Mouse (Mus musculus) intestine, postnatal 0 days (tissue): ENCODE results near the gene Ephb1. TPM values are rescaled to one million over a fixed set of nuclear protein-coding genes. Genes with fewer than 3 reads are reported as not detected.

Source experiments
- ATAC-seq: fragments of 200-750 bp; cut with Nextera tagmentation; 2 replicates; pipeline ENCODE4 v1.8.0; 2017; ENCODE audit warnings: mild to moderate bottlenecking, moderate TSS enrichment, moderate library complexity
- H3K27ac ChIP-seq: fragments of 300-500 bp; sonication (generic); 2 replicates; pipeline ENCODE4 v1.5.1; 2014; ENCODE audit warnings: mild to moderate bottlenecking, low read depth, low read length, moderate library complexity
- H3K27me3 ChIP-seq: fragments of 300-500 bp; sonication (generic); replicated peaks from 2 replicates; pipeline ENCODE4 v1.6.1; 2014; ENCODE audit warnings: low read length, mixed read lengths; ENCODE audit not compliant: control insufficient read depth, insufficient read depth
- H3K36me3 ChIP-seq: fragments of 300-500 bp; sonication (generic); 2 replicates; pipeline ENCODE4 v1.6.1; 2014; ENCODE audit warnings: mild to moderate bottlenecking, moderate library complexity; ENCODE audit not compliant: control insufficient read depth, insufficient read depth
- H3K4me1 ChIP-seq: fragments of 300-500 bp; sonication (generic); replicated peaks from 2 replicates; pipeline ENCODE4 v1.6.1; 2014; ENCODE audit warnings: antibody characterized with exemption, low read length, mixed read lengths; ENCODE audit not compliant: control insufficient read depth, insufficient read depth
- H3K4me2 ChIP-seq: fragments of 300-500 bp; sonication (generic); replicated peaks from 2 replicates; pipeline ENCODE4 v1.6.1; 2014; ENCODE audit warnings: low read depth, mild to moderate bottlenecking, moderate library complexity
- H3K4me3 ChIP-seq: fragments of 300-500 bp; sonication (generic); 2 replicates; pipeline ENCODE4 v1.5.1; 2014; ENCODE audit warnings: low read depth, low read length
- H3K9ac ChIP-seq: fragments of 300-500 bp; sonication (generic); 2 replicates; pipeline ENCODE4 v1.6.1; 2014; ENCODE audit warnings: mild to moderate bottlenecking, low read depth, low read length
- H3K9me3 ChIP-seq: fragments of 300-500 bp; sonication (generic); 2 replicates; pipeline ENCODE4 v1.6.1; 2016; ENCODE audit warnings: mixed run types; ENCODE audit not compliant: control insufficient read depth
- CTCF ChIP-seq: sonication (generic); IDR thresholded peaks from 2 replicates; pipeline ENCODE4 v1.5.1; 2016; ENCODE audit warnings: low read depth, mild to moderate bottlenecking, control low read depth, antibody characterized with exemption, moderate library complexity
- whole genome bisulfite sequencing: fragments of 180-500 bp; shearing (Covaris S2); extraction: QIAGEN DNeasy Blood & Tissue Kit; methylation state at CpG from one replicate; pipeline ENCODE4 v1.1.7; 2014; 5-methylcytosine and 5-hydroxymethylcytosine counted together
- polyA plus RNA-seq: library from polyadenylated mRNA; unstranded; fragments of >200 nt; fragmentation: Nextera tagmentation; extraction: Ambion mirVana; gene quantifications from 2 replicates; pipeline ENCODE4 v1.2.1, GENCODE M21; 2015

Ephb1 gene
- polyA plus RNA-seq, 1 experiment from 2014 or later, result 1.3 TPM

- no peak for TF ChIP-seq CTCF
- no peak for ATAC-seq
- H3K9ac ChIP-seq, result no peak overlapping the region
- H3K4me1 ChIP-seq, result no peaks in the 10 kb centered on the region
- no peak overlapping the region for H3K27ac ChIP-seq
- H3K9me3 ChIP-seq, result no peaks in the 10 kb centered on the region
- no peaks in the 10 kb centered on the region for H3K36me3 ChIP-seq
- no peak overlapping the region for H3K4me3 ChIP-seq
- H3K27me3 ChIP-seq, result no peaks in the 10 kb centered on the region
- H3K4me2 ChIP-seq, result no peak overlapping the region
- WGBS, result 39% methylated on average over 3 of the region's 3 CpGs
These were observed 12.5 kb downstream of the Ephb1 start for GRCm38 (mm10) chr9:102342026-102342425.

GRCm38 (mm10) chr9:102340768-102341167, 13.7 kb downstream of the Ephb1 start:
- no peak overlapping the region for H3K9ac ChIP-seq
- no peak overlapping the region for H3K27ac ChIP-seq
- H3K27me3 ChIP-seq, result no peaks in the 10 kb centered on the region
- no peak overlapping the region for H3K4me3 ChIP-seq
- no peak for ATAC-seq
- H3K4me1 ChIP-seq, result no peaks in the 10 kb centered on the region
- no peak for TF ChIP-seq CTCF
- H3K36me3 ChIP-seq, result no peaks in the 10 kb centered on the region
- no peak overlapping the region for H3K4me2 ChIP-seq
- H3K9me3 ChIP-seq, result no peaks in the 10 kb centered on the region
- WGBS, result 84% methylated on average over 19 of the region's 19 CpGs

GRCm38 (mm10) chr9:102335571-102336282, 18.8 kb downstream of the Ephb1 start:
- no peak overlapping the region for H3K4me2 ChIP-seq
- TF ChIP-seq CTCF, result no peak
- WGBS, result 73% methylated on average over 11 of the region's 11 CpGs
- H3K36me3 ChIP-seq, result no peaks in the 10 kb centered on the region
- H3K4me3 ChIP-seq, result no peak overlapping the region
- no peaks in the 10 kb centered on the region for H3K9me3 ChIP-seq
- H3K27me3 ChIP-seq, result no peaks in the 10 kb centered on the region
- H3K27ac ChIP-seq, result no peak overlapping the region
- no peak overlapping the region for H3K9ac ChIP-seq
- ATAC-seq, result no peak; the same call in 1 of the 2 replicates
- no peaks in the 10 kb centered on the region for H3K4me1 ChIP-seq

GRCm38 (mm10) chr9:102330266-102331060, 24.0 kb downstream of the Ephb1 start:
- no peaks in the 10 kb centered on the region for H3K9me3 ChIP-seq
- TF ChIP-seq CTCF, result no peak
- H3K27me3 ChIP-seq, result no peaks in the 10 kb centered on the region
- no peak overlapping the region for H3K9ac ChIP-seq
- H3K36me3 ChIP-seq, result no peaks in the 10 kb centered on the region
- no peaks in the 10 kb centered on the region for H3K4me1 ChIP-seq
- WGBS, result 91% methylated on average over 16 of the region's 16 CpGs
- no peak for ATAC-seq
- no peak overlapping the region for H3K27ac ChIP-seq
- no peak overlapping the region for H3K4me3 ChIP-seq
- no peak overlapping the region for H3K4me2 ChIP-seq

GRCm38 (mm10) chr9:102327625-102328150, 26.8 kb downstream of the Ephb1 start:
- no peak overlapping the region for H3K9ac ChIP-seq
- no peaks in the 10 kb centered on the region for H3K36me3 ChIP-seq
- H3K27ac ChIP-seq, result no peak overlapping the region
- WGBS, result 77% methylated on average over 4 of the region's 4 CpGs
- H3K9me3 ChIP-seq, result no peaks in the 10 kb centered on the region
- H3K4me2 ChIP-seq, result no peak overlapping the region
- TF ChIP-seq CTCF, result no peak
- H3K4me3 ChIP-seq, result no peak overlapping the region
- no peaks in the 10 kb centered on the region for H3K27me3 ChIP-seq
- H3K4me1 ChIP-seq, result no peaks in the 10 kb centered on the region
- ATAC-seq, result no peak

GRCm38 (mm10) chr9:102315436-102315835, 39.1 kb downstream of the Ephb1 start:
- Histone ChIP-seq H3K27me3 (no peaks in the 10 kb centered on the region), H3K36me3 (no peaks in the 10 kb centered on the region), H3K4me3 (no peak overlapping the region), H3K27ac (no peak overlapping the region), H3K9me3 (no peaks in the 10 kb centered on the region), H3K4me1 (no peaks in the 10 kb centered on the region), H3K4me2 (no peak overlapping the region), H3K9ac (no peak overlapping the region)
- no peak for ATAC-seq
- WGBS, result 86% methylated on average over 6 of the region's 6 CpGs
- no peak for TF ChIP-seq CTCF
